Mouse (Mus musculus) forebrain, embryonic 12.5 days (tissue): Measurements from ENCODE around the gene Oxct2b. TPM values are rescaled to one million over a fixed set of nuclear protein-coding genes. Genes with fewer than 3 reads are reported as not detected.
"Not testable (repeated sequence)": the region's sequence is repeated elsewhere in the genome, so short reads cannot be mapped to it uniquely, and the experiment has no call there.

Experiments used
- ATAC-seq: fragments of 200-750 bp; cut with Nextera tagmentation; 2 replicates; pipeline ENCODE4 v1.8.0; 2017; ENCODE audit warnings: moderate TSS enrichment; ENCODE audit not compliant: low FRiP score
- H3K27ac ChIP-seq: fragments of 300-500 bp; sonication (generic); 2 replicates; pipeline ENCODE4 v1.5.1; 2016; ENCODE audit warnings: mild to moderate bottlenecking
- H3K27me3 ChIP-seq: fragments of 300-500 bp; sonication (generic); 2 replicates; pipeline ENCODE4 v1.6.1; 2016; ENCODE audit warnings: mild to moderate bottlenecking
- H3K36me3 ChIP-seq: fragments of 300-500 bp; sonication (generic); replicated peaks from 2 replicates; pipeline ENCODE4 v1.6.1; 2016; ENCODE audit warnings: mild to moderate bottlenecking
- H3K4me1 ChIP-seq: fragments of 300-500 bp; sonication (generic); 2 replicates; pipeline ENCODE4 v1.6.1; 2016
- H3K4me2 ChIP-seq: fragments of 300-500 bp; sonication (generic); 2 replicates; pipeline ENCODE4 v1.6.1; 2016; ENCODE audit warnings: mild to moderate bottlenecking, moderate library complexity
- H3K4me3 ChIP-seq: fragments of 300-500 bp; sonication (generic); replicated peaks from 2 replicates; pipeline ENCODE4 v1.5.1; 2016; ENCODE audit warnings: mild to moderate bottlenecking
- H3K9ac ChIP-seq: fragments of 300-500 bp; sonication (generic); 2 replicates; pipeline ENCODE4 v1.6.1; 2016; ENCODE audit warnings: mild to moderate bottlenecking
- H3K9me3 ChIP-seq: fragments of 300-500 bp; sonication (generic); 2 replicates; pipeline ENCODE4 v1.6.1; 2016
- WGBS: fragments of 180-500 bp; shearing (Covaris S2); methylation state at CpG from one replicate; pipeline ENCODE4 v1.1.7; 2016; 5-methylcytosine and 5-hydroxymethylcytosine counted together
- polyA plus RNA-seq: library from polyadenylated mRNA; unstranded; fragments of >200 nt; fragmentation: Nextera tagmentation; extraction: Ambion mirVana; gene quantifications from 2 replicates; pipeline ENCODE4 v1.2.1, GENCODE M21; 2016

The Oxct2b gene
- polyA plus RNA-seq, 1 experiment from 2014 or later: 0.17 TPM

DNA sequence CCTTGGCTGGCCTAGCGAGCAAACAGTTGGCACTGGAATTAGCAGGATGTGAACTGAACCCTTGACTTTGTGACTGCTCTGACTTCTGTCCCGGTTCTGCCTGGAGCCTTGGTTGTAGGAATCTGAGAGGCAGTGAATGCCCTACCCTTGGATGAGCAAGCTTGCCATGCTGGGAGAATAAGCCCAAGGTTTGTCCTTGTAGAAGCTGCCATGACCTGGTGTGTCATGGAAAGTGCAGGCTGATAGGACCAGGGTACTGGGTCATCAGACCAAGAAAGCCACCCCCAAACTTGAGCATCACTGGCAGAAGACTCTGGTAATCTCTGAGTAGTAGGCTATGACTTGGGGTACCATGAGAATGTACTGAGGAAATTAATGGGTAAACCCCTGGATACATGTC lies 5.2 kb downstream of the Oxct2b start:
- H3K27me3 ChIP-seq: peaks cover 12% of the 10 kb centered on the region
- 94% methylated on average over 2 of the region's 2 CpGs for WGBS
- no peak overlapping the region for H3K9ac ChIP-seq
- no peak overlapping the region for H3K27ac ChIP-seq
- ATAC-seq: no peak
- H3K4me3 ChIP-seq: no peak overlapping the region
- no peaks in the 10 kb centered on the region for H3K9me3 ChIP-seq
- H3K4me1 ChIP-seq: no peaks in the 10 kb centered on the region
- no peak overlapping the region for H3K4me2 ChIP-seq
- peaks cover 16% of the 10 kb centered on the region for H3K36me3 ChIP-seq

GRCm38 (mm10) chr4:123126626-123127025 lies 10.6 kb downstream of the Oxct2b start:
- Histone ChIP-seq H3K4me1 (no peaks in the 10 kb centered on the region), H3K27me3 (no peaks in the 10 kb centered on the region), H3K4me3 (no peak overlapping the region), H3K4me2 (no peak overlapping the region), H3K27ac (no peak overlapping the region), H3K36me3 (peaks cover 67% of the 10 kb centered on the region), H3K9me3 (no peaks in the 10 kb centered on the region), H3K9ac (no peak overlapping the region)
- ATAC-seq: no peak
- WGBS: 95% methylated on average over 7 of the region's 7 CpGs

DNA sequence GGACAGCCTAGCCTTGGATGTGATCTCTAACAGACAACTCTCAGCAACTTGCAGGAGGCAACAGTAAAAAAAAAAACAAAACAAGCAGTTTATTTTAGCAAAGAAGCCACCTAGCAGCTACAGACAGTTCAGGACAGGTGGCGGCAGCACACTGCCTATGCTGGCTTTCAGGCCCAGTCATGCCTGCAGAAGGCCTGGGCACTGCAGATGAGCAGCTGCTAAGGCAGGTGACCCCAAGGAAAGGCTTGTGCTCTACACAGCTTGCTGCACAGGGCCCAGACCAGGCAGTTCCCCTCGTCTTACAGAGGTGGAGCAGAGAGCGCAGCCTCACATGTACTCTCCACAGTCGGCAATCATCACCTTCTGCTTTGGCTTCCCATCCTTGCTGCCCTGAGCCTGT lies 11.0 kb downstream of the Oxct2b start:
- H3K9ac ChIP-seq: no peak overlapping the region
- no peaks in the 10 kb centered on the region for H3K4me1 ChIP-seq
- H3K27ac ChIP-seq: no peak overlapping the region
- WGBS: 88% methylated on average over 4 of the region's 4 CpGs
- peaks cover 71% of the 10 kb centered on the region for H3K36me3 ChIP-seq
- no peaks in the 10 kb centered on the region for H3K27me3 ChIP-seq
- H3K9me3 ChIP-seq: no peaks in the 10 kb centered on the region
- H3K4me2 ChIP-seq: no peak overlapping the region
- no peak overlapping the region for H3K4me3 ChIP-seq
- ATAC-seq: no peak

DNA sequence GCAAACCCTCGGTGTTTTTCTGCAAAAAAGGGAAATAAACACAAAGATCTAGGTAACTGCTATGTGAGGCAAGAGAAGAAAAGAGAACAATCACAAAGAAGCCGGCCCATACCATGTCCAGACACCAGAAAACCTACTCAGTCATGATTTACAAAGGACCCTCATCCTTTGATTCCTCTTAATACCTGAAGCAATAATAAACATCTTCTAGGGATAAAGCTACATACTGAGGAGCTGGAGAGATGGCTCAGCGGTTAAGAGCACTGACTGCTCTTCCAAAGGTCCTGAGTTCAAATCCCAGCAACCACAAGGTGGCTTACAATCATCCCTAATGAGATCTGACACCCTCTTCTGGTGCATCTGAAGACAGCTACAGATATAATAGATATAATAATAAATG lies 21.5 kb downstream of the Oxct2b start:
- Histone ChIP-seq H3K9me3 (no peaks in the 10 kb centered on the region), H3K27ac (no peak overlapping the region), H3K4me1 (peaks cover 15% of the 10 kb centered on the region), H3K4me2 (no peak overlapping the region), H3K4me3 (no peak overlapping the region), H3K27me3 (peaks cover 12% of the 10 kb centered on the region; the same call in 1 of the 2 replicates), H3K9ac (no peak overlapping the region), H3K36me3 (peaks cover 37% of the 10 kb centered on the region)
- 86% methylated on average over 3 of the region's 3 CpGs for whole genome bisulfite sequencing
- no peak for ATAC-seq

GRCm38 (mm10) chr4:123139513-123140154 lies 23.6 kb downstream of the Oxct2b start, which contains the start of gene Ppie:
Gene Ppie (minus strand): TSS chr4:123139951.
- Histone ChIP-seq H3K9ac (peak within 1 kb of the TSS; percentile 60), H3K9me3 (no peaks in the 10 kb centered on the region), H3K4me2 (peak within 1 kb of the TSS; percentile 77), H3K27ac (peak within 1 kb of the TSS; percentile 77), H3K4me1 (peaks cover 15% of the 10 kb centered on the region), H3K36me3 (peaks cover 19% of the 10 kb centered on the region), H3K4me3 (peak within 1 kb of the TSS; percentile 57), H3K27me3 (peaks cover 19% of the 10 kb centered on the region; the same call in 1 of the 2 replicates)
- WGBS: under 1% methylated on average over 34 of the region's 34 CpGs
- ATAC-seq: peak; percentile 98

GRCm38 (mm10) chr4:123147446-123148150 lies 31.5 kb downstream of the Oxct2b start:
- Histone ChIP-seq H3K27me3 (peaks cover 24% of the 10 kb centered on the region), H3K9me3 (no peaks in the 10 kb centered on the region), H3K4me3 (no peak overlapping the region), H3K36me3 (no peaks in the 10 kb centered on the region), H3K9ac (no peak overlapping the region), H3K4me2 (no peak overlapping the region), H3K4me1 (no peaks in the 10 kb centered on the region), H3K27ac (no peak overlapping the region)
- WGBS: 83% methylated on average over 5 of the region's 5 CpGs
- no peak for ATAC-seq

DNA sequence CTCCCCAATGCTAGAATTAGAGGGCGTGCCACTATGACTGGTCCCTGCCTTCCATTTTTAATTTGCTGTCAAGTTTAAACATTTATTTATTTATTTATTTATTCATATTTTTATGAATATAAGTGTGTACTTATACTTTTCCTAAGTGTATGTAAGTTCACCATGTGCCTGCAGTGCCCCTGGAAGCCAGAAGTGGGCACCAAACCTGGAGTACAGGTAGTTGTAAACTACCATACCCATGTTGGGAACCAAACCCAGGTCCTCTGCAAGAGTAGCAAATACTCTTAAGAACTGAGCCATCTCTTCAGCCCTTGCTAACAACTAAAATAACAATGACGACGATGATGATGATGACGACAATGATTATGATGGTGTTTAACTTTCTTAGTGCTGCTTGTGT lies 35.9 kb downstream of the Oxct2b start:
- no peak overlapping the region for H3K9ac ChIP-seq
- H3K27ac ChIP-seq: no peak overlapping the region
- whole genome bisulfite sequencing: 76% methylated on average over 4 of the region's 4 CpGs
- H3K4me2 ChIP-seq: no peak overlapping the region
- peaks cover 6% of the 10 kb centered on the region; the same call in 1 of the 2 replicates for H3K27me3 ChIP-seq
- H3K4me3 ChIP-seq: no peak overlapping the region
- no peaks in the 10 kb centered on the region for H3K9me3 ChIP-seq
- no peaks in the 10 kb centered on the region for H3K4me1 ChIP-seq
- no peaks in the 10 kb centered on the region for H3K36me3 ChIP-seq
- ATAC-seq: no peak

DNA sequence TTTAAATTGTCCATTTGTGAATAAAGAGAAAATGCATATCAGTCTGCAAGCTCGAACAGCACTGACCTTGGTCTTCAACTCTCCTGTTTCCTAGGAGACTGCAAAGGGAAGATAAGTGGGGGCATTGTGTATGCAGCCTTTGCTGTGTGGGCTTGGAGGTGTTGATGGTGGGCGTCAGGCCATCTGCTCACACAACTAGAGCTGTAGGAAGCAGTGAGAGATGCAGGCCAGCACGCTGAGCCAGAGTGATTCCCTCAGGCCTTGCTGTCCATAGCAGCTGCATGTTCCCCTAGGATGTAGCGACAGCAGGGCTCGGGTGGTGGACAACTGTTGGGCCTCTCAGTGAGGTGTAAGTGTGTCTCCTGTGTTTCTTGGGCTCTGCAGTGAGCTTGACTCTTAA lies 36.9 kb downstream of the Oxct2b start:
- no peak overlapping the region for H3K4me2 ChIP-seq
- no peaks in the 10 kb centered on the region for H3K4me1 ChIP-seq
- H3K36me3 ChIP-seq: no peaks in the 10 kb centered on the region
- no peak overlapping the region for H3K4me3 ChIP-seq
- ATAC-seq: no peak
- H3K9me3 ChIP-seq: no peaks in the 10 kb centered on the region
- no peak overlapping the region for H3K9ac ChIP-seq
- H3K27ac ChIP-seq: no peak overlapping the region
- peaks cover 4% of the 10 kb centered on the region; the same call in 1 of the 2 replicates for H3K27me3 ChIP-seq
- WGBS: 70% methylated on average over 5 of the region's 5 CpGs

DNA sequence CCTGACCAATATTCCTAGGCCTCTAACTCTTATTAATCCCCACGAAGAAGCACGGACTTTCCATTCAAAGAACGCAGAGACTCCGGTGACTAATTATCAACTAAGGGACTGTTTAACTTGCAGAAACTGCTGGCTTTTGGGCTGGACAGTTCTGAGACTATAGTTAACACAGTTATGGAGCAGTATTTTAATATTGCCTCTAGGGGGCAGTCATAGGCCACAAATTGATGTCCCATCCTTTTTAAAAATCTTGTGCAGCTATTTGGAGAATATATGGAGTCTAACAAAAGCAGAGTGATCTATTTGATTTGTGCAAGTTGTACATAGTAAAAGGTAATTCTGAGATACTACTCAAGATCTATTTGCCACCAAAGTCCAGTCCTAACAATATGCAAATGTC lies 38.9 kb downstream of the Oxct2b start:
- Histone ChIP-seq H3K4me3 (no peak overlapping the region), H3K9ac (no peak overlapping the region), H3K4me1 (no peaks in the 10 kb centered on the region), H3K36me3 (no peaks in the 10 kb centered on the region), H3K27me3 (peaks cover 4% of the 10 kb centered on the region; the same call in 1 of the 2 replicates), H3K4me2 (no peak overlapping the region), H3K27ac (no peak overlapping the region), H3K9me3 (no peaks in the 10 kb centered on the region)
- 31% methylated on average over 4 of the region's 4 CpGs for WGBS
- ATAC-seq: no peak

- Histone ChIP-seq H3K9me3 (no peaks in the 10 kb centered on the region), H3K4me3 (no peak overlapping the region), H3K27me3 (peaks cover 4% of the 10 kb centered on the region; the same call in 1 of the 2 replicates), H3K9ac (no peak overlapping the region), H3K36me3 (no peaks in the 10 kb centered on the region), H3K4me2 (no peak overlapping the region), H3K27ac (no peak overlapping the region), H3K4me1 (no peaks in the 10 kb centered on the region)
- 72% methylated on average over 2 of the region's 2 CpGs for WGBS
- ATAC-seq: no peak
Measured at GRCm38 (mm10) chr4:123155427-123155826, 39.4 kb downstream of the Oxct2b start.

GRCm38 (mm10) chr4:123155840-123156239 lies 39.8 kb downstream of the Oxct2b start:
- no peaks in the 10 kb centered on the region for H3K9me3 ChIP-seq
- no peak overlapping the region for H3K4me2 ChIP-seq
- ATAC-seq: no peak
- H3K4me3 ChIP-seq: no peak overlapping the region
- H3K4me1 ChIP-seq: no peaks in the 10 kb centered on the region
- no peak overlapping the region for H3K27ac ChIP-seq
- H3K36me3 ChIP-seq: no peaks in the 10 kb centered on the region
- H3K27me3 ChIP-seq: peaks cover 4% of the 10 kb centered on the region; the same call in 1 of the 2 replicates
- no peak overlapping the region for H3K9ac ChIP-seq

DNA sequence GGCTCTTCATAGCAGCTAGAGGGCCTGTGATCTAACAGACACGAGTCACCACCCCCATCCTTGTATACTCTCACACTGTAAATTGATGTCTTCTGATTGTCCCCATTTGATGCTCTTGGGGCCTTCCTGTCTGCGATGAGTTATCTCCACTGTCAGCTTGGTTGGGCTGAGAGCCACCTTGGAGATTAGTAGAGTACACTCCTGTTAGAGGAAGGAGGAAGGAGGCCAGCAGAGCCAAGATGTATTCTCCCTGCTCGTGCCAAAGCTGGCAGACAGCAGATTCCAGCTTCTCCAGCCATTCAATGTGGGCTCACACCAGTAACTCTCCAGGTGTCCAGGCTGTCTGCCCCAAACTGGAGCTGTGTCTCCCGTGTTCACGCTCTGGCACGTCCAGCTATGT lies 44.5 kb downstream of the Oxct2b start:
- H3K4me2 ChIP-seq: no peak overlapping the region

GRCm38 (mm10) chr4:123161251-123161650 lies 45.2 kb downstream of the Oxct2b start:
- 87% methylated on average over 3 of the region's 3 CpGs for WGBS
- Histone ChIP-seq H3K4me1 (peaks cover 11% of the 10 kb centered on the region), H3K27me3 (peaks cover 10% of the 10 kb centered on the region)
- H3K36me3 ChIP-seq, H3K4me3 ChIP-seq, ATAC-seq, H3K9ac ChIP-seq, H3K4me2 ChIP-seq, H3K27ac ChIP-seq, H3K9me3 ChIP-seq: not testable (repeated sequence)

More for the DNA sequence above, 44.5 kb downstream of the Oxct2b start:
- peaks cover 10% of the 10 kb centered on the region for H3K27me3 ChIP-seq
- peaks cover 11% of the 10 kb centered on the region for H3K4me1 ChIP-seq
- no peak overlapping the region for H3K4me3 ChIP-seq
- H3K27ac ChIP-seq: no peak overlapping the region
- H3K36me3 ChIP-seq: no peaks in the 10 kb centered on the region
- no peak for ATAC-seq
- H3K9ac ChIP-seq: no peak overlapping the region
- no peaks in the 10 kb centered on the region for H3K9me3 ChIP-seq
- WGBS: 84% methylated on average over 6 of the region's 6 CpGs
